Mouse (Mus musculus) myocyte (in vitro differentiated cells): Measurements from ENCODE around the gene Dnah5.

Source experiments
- CEBPB ChIP-seq: IDR thresholded peaks from 2 replicates; pipeline ENCODE4 v1.6.1; 2011; ENCODE audit warnings: mild to moderate bottlenecking, moderate library complexity; ENCODE audit not compliant: poor library complexity, insufficient read depth, severe bottlenecking
- E2F4 ChIP-seq: IDR thresholded peaks from one replicate; pipeline ENCODE4 v1.6.1; 2011; ENCODE audit warnings: mild to moderate bottlenecking, control low read depth, moderate library complexity; ENCODE audit not compliant: insufficient read depth
- MAX ChIP-seq: IDR thresholded peaks from one replicate; pipeline ENCODE4 v1.6.1; 2011; ENCODE audit warnings: low read depth, mild to moderate bottlenecking, control low read depth
- MYOG ChIP-seq, 3 experiments: IDR thresholded peaks; one replicate each; pipeline ENCODE4 v1.6.1; 2011; ENCODE audit warnings: control low read depth in 2 of 3, low read depth in 2 of 3, mild to moderate bottlenecking in 2 of 3; ENCODE audit not compliant: insufficient read length in 2 of 3, control insufficient read depth in 1 of 3, insufficient read depth in 1 of 3
- POLR2A ChIP-seq: IDR thresholded peaks from one replicate; pipeline ENCODE4 v1.6.1; 2011; ENCODE audit warnings: low read depth, mild to moderate bottlenecking, control low read depth, moderate library complexity; ENCODE audit not compliant: insufficient read length
- REST ChIP-seq: IDR thresholded peaks from one replicate; pipeline ENCODE4 v1.6.1; 2011; ENCODE audit warnings: mild to moderate bottlenecking, control low read depth, moderate library complexity; ENCODE audit not compliant: insufficient read depth, insufficient read length
- TCF12 ChIP-seq: IDR thresholded peaks from one replicate; pipeline ENCODE4 v1.6.1; 2011; ENCODE audit warnings: mild to moderate bottlenecking, control low read depth; ENCODE audit not compliant: poor library complexity, insufficient read depth, severe bottlenecking
- TCF3 ChIP-seq: IDR thresholded peaks from one replicate; pipeline ENCODE4 v1.6.1; 2011; ENCODE audit warnings: low read depth, control low read depth; ENCODE audit not compliant: insufficient read length
- USF1 ChIP-seq: IDR thresholded peaks from one replicate; pipeline ENCODE4 v1.6.1; 2011; ENCODE audit warnings: low read depth, mild to moderate bottlenecking, control low read depth, moderate library complexity

DNA sequence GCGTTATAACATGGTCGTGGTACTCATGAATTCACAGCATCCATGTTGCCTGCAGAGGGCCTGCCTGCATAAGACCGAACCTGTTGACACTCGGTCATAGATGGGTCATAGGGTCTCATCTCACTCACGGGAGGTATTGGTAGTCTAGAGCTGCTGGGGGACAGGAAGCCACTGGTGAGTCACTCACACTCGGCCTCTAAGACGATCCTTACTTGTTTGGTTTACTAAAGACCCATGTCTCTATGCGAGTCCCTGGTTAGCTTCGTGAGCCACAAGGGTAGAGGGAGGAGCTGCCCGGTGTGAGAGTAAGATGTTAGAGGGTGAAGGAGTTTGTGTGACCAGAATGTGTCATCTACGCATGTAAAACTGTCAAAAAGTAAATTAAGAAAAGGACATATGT, 24.6 kb upstream of the Dnah5 start:
- TF ChIP-seq POLR2A (no peak), USF1 (no peak), MAX (no peak), REST (no peak), MYOG (IDR thresholded peaks at IDR 0.05; ENCODE audit: control insufficient read depth in 1 of 3, insufficient read depth in 1 of 3, insufficient read length in 2 of 3, low read depth in 2 of 3) (no peak), TCF12 (no peak), E2F4 (no peak), TCF3 (no peak), CEBPB (no peak)
